ENCODE assay signal across 9 mouse cellular contexts in the genomic region with DNA sequence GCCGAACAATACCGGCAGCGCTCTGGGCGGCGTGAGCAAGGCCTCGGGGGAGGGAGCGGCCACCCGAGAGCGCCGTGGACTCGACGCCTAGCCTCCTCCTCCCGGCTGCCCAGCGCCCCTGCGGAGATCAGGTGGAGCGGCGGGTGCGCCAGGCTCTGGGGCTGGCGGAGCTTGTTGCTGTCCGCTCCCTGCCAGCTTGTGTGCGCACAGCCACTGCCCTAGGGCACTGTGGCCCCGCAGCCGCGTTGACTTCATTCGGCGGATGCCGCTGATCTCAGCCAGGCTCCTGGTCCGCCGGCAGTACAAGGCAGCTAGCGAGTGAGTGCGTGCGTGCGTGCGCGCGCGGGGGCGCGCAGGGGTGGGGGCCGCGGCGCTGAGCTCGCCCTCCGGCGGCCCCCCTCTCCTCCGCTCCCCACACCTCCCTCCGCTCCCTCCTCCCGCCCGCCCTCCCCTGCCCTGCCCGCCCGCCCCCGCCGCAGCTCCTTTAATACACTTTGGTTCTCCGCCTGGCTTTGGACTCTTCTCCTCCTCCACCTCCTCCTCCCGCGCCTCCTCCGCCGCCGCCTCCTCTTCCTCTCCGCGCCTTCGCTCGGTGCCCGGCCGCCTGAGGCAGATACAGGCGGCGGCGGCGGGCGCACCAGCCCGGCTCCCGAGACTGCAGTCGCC. TPM values are rescaled to one million over a fixed set of nuclear protein-coding genes. Genes with fewer than 3 reads are reported as not detected.
DNase-seq lines count a peak whose midpoint lies in the region; ATAC-seq and TF ChIP-seq lines count a peak whose summit lies in the region.
"Had no signal": no experiment of that assay in that cellular context is flagged by ENCODE, and none has a peak within 500 bp of the region (broad histone marks: within the 10 kb centered on the region; RNA-seq: fewer than 3 reads in every experiment).

A gene (plus strand): TSS at position 545 of the 666 bp plus-strand sequence.

- peak within 1 kb of the TSS; percentile 56 for H3K4me2 ChIP-seq in hindbrain, embryonic 13.5 days
- peak within 1 kb of the TSS; percentile 80 for H3K4me2 ChIP-seq in limb, embryonic 13.5 days (replicated peaks)

- intact Hi-C loops in heart, adult 2 months (cut with DNase I): no loop called here

- WGBS in heart, adult 2 months: 1% methylated on average over 51 of the region's 73 CpGs
- under 1% methylated on average over 54 of the region's 73 CpGs for WGBS in hindbrain, embryonic 13.5 days
- WGBS in limb, embryonic 13.5 days: 2% methylated on average over 50 of the region's 73 CpGs
- WGBS in lung, adult 2 months: 1% methylated on average over 52 of the region's 73 CpGs

- no peak for TF ChIP-seq POLR2A in heart, adult 2 months (IDR thresholded peaks at IDR 0.05; ENCODE audit: insufficient read depth, low read depth, low read length)
- TF ChIP-seq POLR2A in lung, adult 2 months (IDR thresholded peaks at IDR 0.05; ENCODE audit: borderline replicate concordance, extremely low read depth, low read depth, low read length): no peak

- H3K4me1 ChIP-seq in heart, adult 2 months (ENCODE audit: control insufficient read depth, insufficient read depth, low read length): no peaks in the 10 kb centered on the region
- H3K4me1 ChIP-seq in hindbrain, embryonic 13.5 days (replicated peaks): peaks cover 29% of the 10 kb centered on the region
- H3K4me1 ChIP-seq in limb, embryonic 13.5 days: peaks cover 37% of the 10 kb centered on the region
- H3K4me1 ChIP-seq in lung, adult 2 months (ENCODE audit: control insufficient read depth, insufficient read depth, low read length): peaks cover 4% of the 10 kb centered on the region; the same call in 1 of the 2 replicates

- H3K79me2 ChIP-seq in heart, adult 2 months (replicated peaks; ENCODE audit: control insufficient read depth, insufficient read depth, low read length): no peaks in the 10 kb centered on the region

- no peak within 1 kb of the TSS for H3K9ac ChIP-seq in heart, adult 2 months (ENCODE audit: low read depth, low read length)
- peak within 1 kb of the TSS; percentile 87 for H3K9ac ChIP-seq in hindbrain, embryonic 13.5 days
- H3K9ac ChIP-seq in limb, embryonic 13.5 days: peak within 1 kb of the TSS; percentile 83

- peak within 1 kb of the TSS; percentile 37 for H3K4me3 ChIP-seq in heart, adult 2 months
- peak within 1 kb of the TSS; percentile 58 for H3K4me3 ChIP-seq in hindbrain, embryonic 13.5 days
- peak within 1 kb of the TSS; percentile 64 for H3K4me3 ChIP-seq in limb, embryonic 13.5 days
- H3K4me3 ChIP-seq in lung, adult 2 months (replicated peaks; ENCODE audit: extremely low read depth, low read depth, low read length): no peak within 1 kb of the TSS

- ATAC-seq in hindbrain, embryonic 13.5 days (ENCODE audit: low FRiP score): peak; percentile 73
- peak; percentile 57 for ATAC-seq in limb, embryonic 13.5 days (ENCODE audit: low FRiP score, low read depth)

- peaks cover 41% of the 10 kb centered on the region for H3K27me3 ChIP-seq in heart, adult 2 months (ENCODE audit: control insufficient read depth, insufficient read depth, low read length)
- peaks cover 67% of the 10 kb centered on the region for H3K27me3 ChIP-seq in hindbrain, embryonic 13.5 days
- H3K27me3 ChIP-seq in limb, embryonic 13.5 days: peaks cover 77% of the 10 kb centered on the region
- H3K27me3 ChIP-seq: CH12.LX had no signal

- TF ChIP-seq CTCF in heart, adult 2 months (IDR thresholded peaks at IDR 0.05): no peak
- no peak for TF ChIP-seq CTCF in lung, adult 2 months (IDR thresholded peaks at IDR 0.05; ENCODE audit: insufficient read depth, low read length)

- no peaks in the 10 kb centered on the region for H3K9me3 ChIP-seq in hindbrain, embryonic 13.5 days
- no peaks in the 10 kb centered on the region for H3K9me3 ChIP-seq in limb, embryonic 13.5 days

- no peak within 1 kb of the TSS for H3K27ac ChIP-seq in heart, adult 2 months
- peak within 1 kb of the TSS; percentile 96 for H3K27ac ChIP-seq in hindbrain, embryonic 13.5 days
- H3K27ac ChIP-seq in limb, embryonic 13.5 days: peak within 1 kb of the TSS; percentile 93

- no peaks in the 10 kb centered on the region for H3K36me3 ChIP-seq in heart, adult 2 months (ENCODE audit: control insufficient read depth, insufficient read depth, low read length)
- H3K36me3 ChIP-seq in hindbrain, embryonic 13.5 days: no peaks in the 10 kb centered on the region; the same call in 1 of the 2 replicates
- H3K36me3 ChIP-seq in limb, embryonic 13.5 days: no peaks in the 10 kb centered on the region

- TF ChIP-seq EP300 in heart, adult 2 months (IDR thresholded peaks at IDR 0.05; ENCODE audit: insufficient read depth, low read depth, low read length): no peak

- peak in 1 of 2 experiments; percentile 47 for DNase-seq in heart, adult 2 months
- DNase-seq in heart, adult 9 months (ENCODE audit: low spot score in 2 of 2): no peak
- peak; percentile 51 for DNase-seq in CD4-positive, CD25-positive, alpha-beta regulatory T cell, adult 2 months (ENCODE audit: low read depth, low spot score)
- DNase-seq in cerebellum, postnatal 25 days: peak; percentile 97 to 98
- DNase-seq in retina, postnatal 1 day: peak; percentile 95
- no peak for DNase-seq in lung, adult 2 months

RNA-seq across cellular contexts. Expression of the gene that starts here (rescaled TPM):
- total RNA-seq in heart, adult 2 months (2021): not detected
- 0.31 TPM in 1 of 2 replicates, not detected in the other for polyA plus RNA-seq in heart, adult 2 months (2012; rRNA removed)
- polyA plus RNA-seq in hindbrain, embryonic 13.5 days (2015; fragmentation: Nextera tagmentation; extraction: Ambion mirVana): 9.3 and 13.7 TPM in 2 replicates
- polyA plus RNA-seq in limb, embryonic 13.5 days (2015; fragmentation: Nextera tagmentation; extraction: Ambion mirVana): 2.8 and 3.2 TPM in 2 replicates
- not detected in 2 replicates for polyA plus RNA-seq in lung, adult 2 months (2012; rRNA removed)
- total RNA-seq: CH12.LX had no signal

Comparison
In these comparisons a context has a peak if more than half of its experiments do, and no peak if none do; other contexts are left out.
1. DNase-seq: peak in CD4-positive, CD25-positive, alpha-beta regulatory T cell, adult 2 months (single experiment), cerebellum, postnatal 25 days (2 of 2) and retina, postnatal 1 day (single experiment); none in heart, adult 9 months (0 of 2) and lung, adult 2 months (single experiment).